Mouse (Mus musculus) embryonic facial prominence, embryonic 10.5 days (tissue): ENCODE measurements around the gene Ear10. TPM values are rescaled to one million over a fixed set of nuclear protein-coding genes. Genes with fewer than 3 reads are reported as not detected.
A peak's percentile ranks its signal among the peaks of the same experiment; 100 is the strongest.
"Not testable (repeated sequence)": the region's sequence is repeated elsewhere in the genome, so short reads cannot be mapped to it uniquely, and the experiment has no call there.

ENCODE experiments used
- DNase-seq: peaks from one replicate; pipeline ENCODE4 v3.0.0-alpha.2; 2017; ENCODE audit warnings: low spot score
- H3K27ac ChIP-seq: fragments of 300-500 bp; sonication (generic); replicated peaks from 2 replicates; pipeline ENCODE4 v1.5.1; 2016; ENCODE audit warnings: mild to moderate bottlenecking
- H3K27me3 ChIP-seq: fragments of 300-500 bp; sonication (generic); replicated peaks from 2 replicates; pipeline ENCODE4 v1.6.1; 2016; ENCODE audit warnings: low read depth, mild to moderate bottlenecking; ENCODE audit not compliant: poor library complexity, severe bottlenecking
- H3K36me3 ChIP-seq: fragments of 300-500 bp; sonication (generic); replicated peaks from 2 replicates; pipeline ENCODE4 v1.6.1; 2016; ENCODE audit warnings: mild to moderate bottlenecking, moderate library complexity
- H3K4me1 ChIP-seq: fragments of 300-500 bp; sonication (generic); 2 replicates; pipeline ENCODE4 v1.6.1; 2016
- H3K4me3 ChIP-seq: fragments of 300-500 bp; sonication (generic); 2 replicates; pipeline ENCODE4 v1.5.1; 2016; ENCODE audit warnings: mild to moderate bottlenecking, moderate library complexity
- H3K9me3 ChIP-seq: fragments of 300-500 bp; sonication (generic); 2 replicates; pipeline ENCODE4 v1.6.1; 2016; ENCODE audit warnings: mild to moderate bottlenecking
- WGBS: fragments of 180-500 bp; shearing (Covaris S2); methylation state at CpG from one replicate; pipeline ENCODE4 v1.1.7; 2016; 5-methylcytosine and 5-hydroxymethylcytosine counted together
- polyA plus RNA-seq: library from polyadenylated mRNA; unstranded; fragments of >200 nt; fragmentation: Nextera tagmentation; extraction: Ambion mirVana; gene quantifications from 2 replicates; pipeline ENCODE4 v1.2.1, GENCODE M21; 2016

Ear10 gene
- polyA plus RNA-seq = not detected in 2 replicates

- not testable (repeated sequence) for H3K36me3 ChIP-seq, DNase-seq, H3K4me1 ChIP-seq, H3K4me3 ChIP-seq, H3K27ac ChIP-seq, H3K27me3 ChIP-seq, H3K9me3 ChIP-seq
- 87% methylated on average over 3 of the region's 3 CpGs for WGBS
These were observed at the start of gene Ear10 for GRCm38 (mm10) chr14:43923459-43923858. Ear10 (minus strand) TSS chr14:43923559.

- not testable (repeated sequence) for H3K4me3 ChIP-seq, H3K27ac ChIP-seq, H3K27me3 ChIP-seq, H3K9me3 ChIP-seq, DNase-seq, H3K4me1 ChIP-seq, H3K36me3 ChIP-seq
- no CpG with 5 or more reads among the region's 2 CpGs for WGBS
These were observed 33.4 kb upstream of the Ear10 start, which contains the start of gene Ang5 for GRCm38 (mm10) chr14:43956769-43957168. Ang5 (plus strand) TSS chr14:43957069.

GRCm38 (mm10) chr14:43955074-43955473, 31.7 kb upstream of the Ear10 start:
- not testable (repeated sequence) for H3K27ac ChIP-seq, H3K9me3 ChIP-seq, H3K27me3 ChIP-seq, DNase-seq, H3K4me1 ChIP-seq, H3K36me3 ChIP-seq, H3K4me3 ChIP-seq
- no CpG with 5 or more reads among the region's 1 CpGs for WGBS

- H3K9me3 ChIP-seq, H3K27ac ChIP-seq, H3K4me3 ChIP-seq, H3K4me1 ChIP-seq, DNase-seq, H3K27me3 ChIP-seq, H3K36me3 ChIP-seq: not testable (repeated sequence)
- 57% methylated on average over 2 of the region's 2 CpGs for WGBS
These were observed 30.0 kb upstream of the Ear10 start for GRCm38 (mm10) chr14:43953382-43953781.

GRCm38 (mm10) chr14:43933399-43933798, 10.0 kb upstream of the Ear10 start:
- WGBS = 56% methylated on average over 5 of the region's 5 CpGs
- H3K4me3 ChIP-seq, DNase-seq, H3K4me1 ChIP-seq, H3K27me3 ChIP-seq, H3K27ac ChIP-seq, H3K36me3 ChIP-seq, H3K9me3 ChIP-seq: not testable (repeated sequence)

- DNase-seq = peak; percentile 51
- not testable (repeated sequence) for H3K27me3 ChIP-seq, H3K27ac ChIP-seq, H3K4me1 ChIP-seq, H3K36me3 ChIP-seq, H3K4me3 ChIP-seq, H3K9me3 ChIP-seq
- 16% methylated on average over 8 of the region's 8 CpGs for WGBS
These were observed 9.6 kb upstream of the Ear10 start for GRCm38 (mm10) chr14:43932991-43933390.

- H3K27ac ChIP-seq = peak overlapping the region; percentile 91
- not testable (repeated sequence) for H3K9me3 ChIP-seq, H3K27me3 ChIP-seq, DNase-seq, H3K4me1 ChIP-seq, H3K36me3 ChIP-seq
- peak overlapping the region; percentile 60 for H3K4me3 ChIP-seq
- WGBS = 6% methylated on average over 21 of the region's 21 CpGs
These were observed 2.1 kb upstream of the Ear10 start for GRCm38 (mm10) chr14:43925404-43925950.

- H3K27me3 ChIP-seq, H3K4me1 ChIP-seq, H3K36me3 ChIP-seq, H3K9me3 ChIP-seq: not testable (repeated sequence)
- DNase-seq = peak; percentile 87
- 8% methylated on average over 10 of the region's 10 CpGs for WGBS
- Histone ChIP-seq H3K27ac (peak within 1 kb of the TSS; percentile 91), H3K4me3 (peak within 1 kb of the TSS; percentile 60)
These were observed 1.5 kb upstream of the Ear10 start, which contains the start of gene Gm8113 for GRCm38 (mm10) chr14:43924688-43925403. Gm8113 (plus strand) TSS chr14:43925390.

GRCm38 (mm10) chr14:43918214-43918613, 5.1 kb downstream of the Ear10 start:
- not testable (repeated sequence) for H3K27me3 ChIP-seq, H3K36me3 ChIP-seq, DNase-seq, H3K4me3 ChIP-seq, H3K4me1 ChIP-seq, H3K9me3 ChIP-seq, H3K27ac ChIP-seq

GRCm38 (mm10) chr14:43898577-43898976, 24.8 kb downstream of the Ear10 start:
- not testable (repeated sequence) for H3K9me3 ChIP-seq, DNase-seq, H3K27ac ChIP-seq, H3K4me1 ChIP-seq, H3K4me3 ChIP-seq, H3K27me3 ChIP-seq, H3K36me3 ChIP-seq
- WGBS = 88% methylated on average over 3 of the region's 3 CpGs

GRCm38 (mm10) chr14:43895357-43895756, 28.0 kb downstream of the Ear10 start:
- not testable (repeated sequence) for H3K9me3 ChIP-seq, H3K36me3 ChIP-seq, H3K27me3 ChIP-seq, H3K4me1 ChIP-seq, DNase-seq, H3K4me3 ChIP-seq, H3K27ac ChIP-seq
- WGBS = 45% methylated on average over 2 of the region's 2 CpGs

GRCm38 (mm10) chr14:43891288-43891687, 32.1 kb downstream of the Ear10 start:
- H3K27me3 ChIP-seq, H3K27ac ChIP-seq, DNase-seq, H3K36me3 ChIP-seq, H3K9me3 ChIP-seq, H3K4me1 ChIP-seq, H3K4me3 ChIP-seq: not testable (repeated sequence)
- WGBS = 93% methylated on average over 1 of the region's 1 CpGs

GRCm38 (mm10) chr14:43886235-43886634, 37.1 kb downstream of the Ear10 start:
- H3K27me3 ChIP-seq, DNase-seq, H3K4me1 ChIP-seq, H3K4me3 ChIP-seq, H3K27ac ChIP-seq, H3K36me3 ChIP-seq, H3K9me3 ChIP-seq: not testable (repeated sequence)
- WGBS = 54% methylated on average over 1 of the region's 1 CpGs
